Mouse (Mus musculus): ENCODE results near the gene Eaf1.
A peak's percentile ranks its signal among the peaks of the same experiment; 100 is the strongest.

Eaf1 gene

DNA sequence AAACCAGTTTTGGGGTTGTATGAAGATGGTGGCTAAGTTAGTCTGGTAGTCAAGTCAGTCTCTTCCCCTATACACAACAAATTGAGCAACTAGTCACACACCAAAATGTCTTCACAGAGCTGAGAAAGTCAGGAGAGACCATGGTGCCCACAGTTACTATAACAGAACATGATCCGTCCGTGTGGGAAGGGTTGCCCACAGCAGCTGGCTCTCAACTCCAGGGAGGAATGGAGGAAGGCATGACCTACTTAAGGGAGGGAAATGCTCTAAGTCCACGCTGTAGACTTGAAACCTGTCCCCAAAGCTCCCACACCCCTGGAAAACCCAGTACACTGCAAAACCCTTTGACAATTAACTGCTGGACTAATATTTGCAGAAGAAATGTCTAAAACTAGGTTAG lies 16.1 kb downstream of the Eaf1 start:
- DNase-seq, result no peak

DNA sequence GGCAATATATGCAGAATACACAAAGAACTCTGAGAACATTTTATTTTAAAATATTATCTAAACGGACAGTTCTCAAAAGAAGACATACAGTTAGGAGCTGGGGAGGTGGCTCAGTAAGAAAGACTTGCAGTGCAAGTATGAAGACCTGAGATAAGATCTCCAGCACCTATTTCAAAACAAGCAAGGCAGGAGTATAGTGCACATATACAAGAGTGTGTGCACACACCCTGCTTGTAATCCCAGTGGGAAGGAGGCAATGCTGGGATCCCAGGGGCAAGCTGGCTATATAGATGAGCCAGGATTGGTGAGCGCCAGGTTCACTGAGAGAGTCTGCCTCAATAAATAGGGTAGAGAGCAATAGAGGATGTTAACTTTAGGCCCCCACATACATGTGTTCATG lies 21.7 kb downstream of the Eaf1 start:
- no peak for DNase-seq

DNA sequence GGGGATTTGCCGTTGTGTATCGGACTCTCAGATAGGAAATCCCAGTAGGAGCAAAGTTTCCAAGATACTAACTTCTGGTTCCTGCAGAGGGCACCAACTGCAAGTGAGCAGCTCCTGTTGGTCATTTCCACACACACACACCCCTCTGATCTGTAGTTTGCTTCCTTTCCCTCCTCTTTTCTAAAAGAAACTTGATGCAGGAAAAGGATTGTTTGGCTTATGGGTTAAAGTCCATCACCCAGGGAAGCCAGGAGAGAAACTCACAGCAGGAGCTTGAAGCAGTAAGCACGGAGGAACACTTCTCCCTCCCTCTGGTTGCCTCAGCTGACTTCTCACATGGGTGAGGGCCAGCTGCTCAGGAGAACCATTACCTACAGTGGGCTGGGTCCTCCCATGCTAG lies 25.0 kb downstream of the Eaf1 start:
- DNase-seq, result peak; percentile 61 to 76

DNA sequence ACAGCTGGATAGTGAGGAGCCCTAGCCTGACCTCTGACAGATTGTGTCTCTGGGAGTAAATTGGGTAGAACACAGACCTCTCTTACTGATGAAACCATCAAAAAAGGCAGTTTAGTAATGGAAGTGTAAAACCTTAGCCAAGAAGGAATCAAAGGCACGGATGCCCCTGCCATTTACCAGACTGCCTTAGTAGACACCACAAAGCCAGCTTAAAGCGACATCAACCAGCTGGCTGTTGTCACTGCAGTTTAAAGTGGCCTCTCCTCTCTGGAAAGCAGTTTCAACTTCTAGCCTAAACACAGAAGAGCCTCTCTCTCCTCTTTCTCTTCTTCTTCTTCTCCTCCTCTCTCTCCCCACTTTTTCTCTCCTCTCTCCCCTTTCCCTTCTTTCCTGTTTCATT lies 27.1 kb downstream of the Eaf1 start:
- DNase-seq, result no peak

DNA sequence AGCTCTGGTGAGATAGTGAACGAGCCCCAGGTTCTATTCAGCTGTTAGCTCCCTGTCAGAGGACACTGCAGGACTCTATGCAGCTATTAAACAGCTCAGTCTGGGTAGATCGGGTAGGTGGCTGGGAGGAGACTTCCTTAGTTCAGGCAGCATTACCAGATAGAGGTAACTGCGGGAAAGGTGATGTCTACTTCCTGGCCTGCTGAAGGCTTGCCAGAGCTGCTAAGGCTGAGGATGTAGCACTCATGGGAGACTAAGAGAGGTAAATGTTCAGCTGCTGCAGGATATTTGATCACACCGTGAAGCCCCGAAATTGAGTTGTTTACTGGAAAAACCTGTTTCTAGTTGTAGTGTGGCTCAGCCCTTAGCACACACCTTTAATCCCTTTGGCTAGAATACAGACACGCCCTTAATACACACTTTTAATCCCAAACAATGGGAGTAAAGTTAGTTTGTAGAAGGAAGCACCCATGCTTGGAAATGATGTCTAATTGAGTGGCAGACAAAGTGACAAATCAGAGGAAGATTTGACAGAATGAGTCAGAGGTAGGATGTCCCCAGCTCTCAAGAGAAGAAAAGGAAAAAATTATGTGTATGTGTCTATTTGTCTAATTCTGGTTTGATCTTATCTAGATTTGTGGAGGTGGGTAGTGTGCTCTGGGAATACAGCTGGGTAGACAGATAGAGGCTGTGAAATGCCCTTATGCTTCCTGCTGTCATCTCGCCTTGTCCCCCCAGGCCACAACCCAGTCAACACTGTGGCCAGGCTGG lies 31.0 kb downstream of the Eaf1 start:
- no peak for DNase-seq

DNA sequence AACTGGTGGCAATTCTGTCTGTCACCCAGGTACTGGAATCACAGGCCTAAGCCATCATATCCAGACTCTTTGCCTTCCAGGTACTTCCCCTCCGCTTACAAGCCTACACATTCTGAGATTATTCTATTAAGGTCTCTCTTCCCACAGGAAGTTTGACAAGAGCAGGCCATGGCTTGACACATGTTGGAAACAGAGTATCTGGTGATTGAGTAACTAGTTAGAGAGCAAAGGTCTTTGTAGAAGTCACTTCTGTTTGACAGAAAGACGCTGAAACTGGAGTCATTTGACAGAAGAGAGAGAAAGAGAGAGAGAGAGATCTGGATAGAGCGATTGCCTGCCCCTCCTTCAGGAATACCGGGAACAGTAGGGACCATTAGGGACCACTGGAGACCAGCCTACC lies 36.6 kb downstream of the Eaf1 start:
- no peak for DNase-seq

DNA sequence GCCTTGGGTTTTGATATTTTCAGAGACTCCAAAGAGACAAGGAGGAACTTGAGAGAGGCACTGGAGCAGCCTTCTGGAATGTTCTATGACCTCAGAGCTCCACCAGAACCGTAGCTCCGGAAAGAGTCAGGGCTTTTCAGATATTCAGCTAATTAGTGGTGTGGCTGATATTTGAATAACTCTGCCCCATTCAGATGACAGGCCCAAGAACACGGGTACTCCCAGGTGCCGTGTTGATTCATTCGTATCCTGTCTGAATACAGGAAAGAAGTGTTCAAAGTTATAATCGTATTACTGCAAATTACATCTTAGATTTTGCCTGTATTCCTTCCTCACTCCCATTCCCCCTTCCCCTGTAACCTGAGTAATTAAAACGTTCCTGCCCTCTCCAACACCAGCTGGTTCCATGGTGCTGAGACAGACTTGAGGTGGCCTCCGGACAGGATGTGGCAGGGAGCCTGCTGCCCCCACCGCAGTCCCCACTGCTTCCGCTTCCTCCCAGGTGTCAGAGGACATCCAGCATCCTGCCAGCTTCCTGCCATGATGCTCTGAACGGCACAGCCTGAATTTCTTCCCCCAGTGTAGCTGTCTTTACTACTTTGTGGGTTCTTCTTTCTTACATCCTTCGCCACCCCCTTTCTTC lies 37.4 kb downstream of the Eaf1 start:
- peak; percentile 40 to 69 for DNase-seq

DNA sequence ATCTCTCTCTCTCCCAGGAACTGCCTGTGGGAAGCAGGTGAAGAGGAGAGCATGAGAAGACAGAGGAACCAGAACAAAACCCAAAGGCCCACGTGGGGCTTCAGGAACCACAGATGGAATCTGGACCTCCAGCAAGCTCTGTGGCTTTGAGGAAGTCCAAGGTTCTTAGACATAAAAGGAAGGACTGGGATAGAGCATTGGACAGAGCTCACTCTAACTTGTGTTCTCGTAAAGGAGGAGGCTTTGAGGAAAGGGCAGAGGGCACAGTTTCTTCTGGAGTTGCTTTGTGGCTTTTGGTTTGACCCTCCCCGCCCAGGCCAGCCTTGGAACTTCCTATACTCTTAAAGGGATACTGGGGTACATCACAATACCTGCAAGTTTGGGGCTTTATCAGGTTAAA lies 38.5 kb downstream of the Eaf1 start:
- DNase-seq, result peak; percentile 35 to 73

DNA sequence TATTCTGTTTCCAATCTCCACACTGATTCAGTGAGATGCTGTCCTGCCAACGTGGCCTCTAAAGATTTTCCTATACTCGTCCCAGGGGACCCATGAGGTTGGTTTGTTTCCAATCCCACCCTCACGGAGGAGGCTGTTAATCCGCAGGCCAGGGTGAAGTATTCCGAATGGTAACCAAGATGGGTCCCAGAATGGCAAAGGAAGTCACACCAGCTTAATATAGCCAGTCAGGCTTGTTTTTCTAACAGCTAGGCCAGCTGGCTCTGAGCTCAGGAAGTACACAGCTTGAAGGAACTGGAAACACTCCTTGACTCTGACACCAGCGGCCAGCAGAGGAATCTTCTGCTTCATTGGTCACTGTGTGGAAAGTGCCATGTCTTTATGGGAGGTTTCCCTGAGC lies 43.1 kb downstream of the Eaf1 start:
- DNase-seq, result peak; percentile 16 to 61

DNA sequence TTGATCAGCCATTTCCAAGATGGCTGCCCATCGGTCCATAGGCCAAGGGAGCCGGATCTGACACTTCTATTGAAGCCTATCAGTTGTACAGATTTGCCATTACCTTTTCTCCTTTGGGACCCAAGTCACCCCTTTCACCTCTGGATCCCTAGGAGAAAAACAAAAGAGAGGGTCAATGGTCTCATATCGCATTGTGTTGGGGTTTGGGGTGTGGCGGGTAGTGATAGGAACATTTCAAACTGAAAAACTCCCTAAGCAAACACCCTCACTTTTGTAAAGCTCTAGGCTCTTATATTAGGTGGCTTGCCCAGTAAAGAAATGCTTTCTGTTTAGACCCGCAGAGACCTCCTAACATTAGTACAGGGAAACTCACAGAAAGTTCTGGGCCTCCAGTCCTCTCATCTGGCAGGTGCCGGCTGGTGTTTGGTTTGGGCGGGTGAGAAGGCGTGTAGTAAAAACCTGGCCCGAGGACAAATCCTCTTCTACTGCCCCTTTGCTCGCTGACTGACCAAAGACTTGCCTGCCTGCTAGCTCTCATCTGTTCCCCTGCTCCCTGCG lies 49.8 kb downstream of the Eaf1 start:
- DNase-seq, result no peak

DNA sequence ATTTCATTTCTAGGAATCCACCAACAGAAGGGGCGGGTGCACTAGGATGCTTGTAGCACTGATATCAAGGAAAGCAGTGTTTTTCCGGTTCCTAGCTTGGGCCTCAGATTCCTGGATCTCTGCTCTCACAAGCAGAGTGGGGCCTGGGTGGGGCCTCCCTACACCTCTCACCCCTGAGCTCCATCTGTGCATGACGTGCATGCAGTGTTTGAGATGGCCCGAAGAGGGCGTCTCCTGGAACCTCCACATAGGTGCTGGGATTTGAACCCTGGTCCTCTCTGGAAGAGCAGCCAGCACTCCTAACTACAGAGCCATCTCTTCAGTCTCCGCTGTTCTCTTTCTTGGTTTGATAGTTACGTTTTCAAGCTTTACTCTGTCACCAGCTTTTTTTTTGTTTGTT lies 60.8 kb downstream of the Eaf1 start:
- no peak for DNase-seq

DNA sequence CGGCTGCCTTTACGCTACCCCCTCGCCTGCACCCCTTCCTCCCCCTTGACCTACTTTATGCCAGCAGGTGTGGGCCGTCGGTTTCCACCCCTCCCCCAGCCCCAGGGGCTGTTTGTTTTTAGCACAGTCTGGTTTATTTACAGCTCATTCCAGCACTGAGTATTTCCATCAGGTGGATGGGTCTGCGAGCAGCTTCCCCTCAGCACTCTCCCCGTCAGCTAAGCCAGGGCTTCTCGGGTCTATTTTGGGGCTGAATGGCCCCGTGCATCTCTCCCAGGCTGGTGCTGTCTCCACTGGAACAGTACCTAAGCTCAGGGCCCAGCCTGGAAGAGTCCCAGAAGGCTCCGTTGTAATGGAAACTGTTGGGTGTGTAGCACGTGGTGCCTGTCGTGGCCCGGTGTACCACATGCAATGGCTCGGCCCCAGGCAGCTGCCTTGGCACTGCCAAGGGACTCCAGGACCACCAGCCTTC lies 61.8 kb downstream of the Eaf1 start:
- no peak for DNase-seq

DNA sequence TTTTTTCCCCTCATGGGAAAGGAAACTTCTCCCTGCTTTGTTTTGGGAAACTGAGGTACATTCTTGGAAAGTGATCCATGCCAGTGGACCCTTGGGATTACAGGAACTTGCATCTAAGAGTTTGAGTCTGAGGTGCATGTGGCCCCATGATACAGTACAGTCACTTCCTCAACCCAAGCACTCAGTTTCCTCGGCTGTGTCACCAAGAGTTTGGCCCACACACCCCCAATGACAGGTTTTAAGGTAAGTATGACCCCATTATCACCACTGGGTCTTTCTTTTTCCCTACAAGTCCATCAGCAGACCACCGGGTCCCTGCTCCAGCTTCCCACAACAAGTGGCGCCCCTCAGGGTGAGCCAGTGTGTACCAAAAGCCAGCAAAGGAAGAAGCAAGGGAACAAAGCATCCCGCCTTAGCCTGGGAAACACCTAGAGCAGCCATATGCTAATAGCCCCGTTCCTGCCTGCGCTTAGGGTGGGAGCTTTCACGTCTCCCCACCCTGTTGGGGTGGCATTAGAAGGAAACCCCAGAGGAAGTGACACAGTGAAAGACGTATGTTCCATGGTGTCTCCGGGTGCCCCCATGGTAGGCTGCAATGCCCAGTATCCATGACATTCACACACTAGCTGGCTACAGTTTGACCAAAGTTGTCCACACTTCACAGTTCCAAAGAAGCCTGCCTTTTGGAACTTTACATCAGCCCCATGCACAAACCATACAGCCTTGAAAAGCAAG lies 62.5 kb downstream of the Eaf1 start:
- DNase-seq, result no peak

DNA sequence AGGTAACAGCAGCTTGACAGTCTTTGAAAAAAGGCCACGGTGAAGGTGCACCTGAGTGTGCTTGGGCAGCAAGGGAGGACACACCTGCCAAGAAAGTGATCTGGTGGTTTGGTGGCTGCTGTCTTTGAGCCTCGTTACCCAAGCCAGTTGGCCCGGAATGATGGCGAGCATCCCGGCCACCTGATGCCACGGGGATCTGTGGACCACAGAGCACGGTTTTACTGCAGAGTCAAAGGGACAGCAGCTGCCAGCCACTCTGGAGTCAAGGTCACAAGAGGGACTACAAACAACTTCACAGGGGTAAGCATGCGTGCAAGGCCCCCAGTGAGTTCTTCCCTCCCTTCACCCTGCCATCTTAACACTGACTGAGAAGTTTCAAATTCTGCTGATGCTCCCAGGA lies 63.1 kb downstream of the Eaf1 start:
- no peak for DNase-seq

DNA sequence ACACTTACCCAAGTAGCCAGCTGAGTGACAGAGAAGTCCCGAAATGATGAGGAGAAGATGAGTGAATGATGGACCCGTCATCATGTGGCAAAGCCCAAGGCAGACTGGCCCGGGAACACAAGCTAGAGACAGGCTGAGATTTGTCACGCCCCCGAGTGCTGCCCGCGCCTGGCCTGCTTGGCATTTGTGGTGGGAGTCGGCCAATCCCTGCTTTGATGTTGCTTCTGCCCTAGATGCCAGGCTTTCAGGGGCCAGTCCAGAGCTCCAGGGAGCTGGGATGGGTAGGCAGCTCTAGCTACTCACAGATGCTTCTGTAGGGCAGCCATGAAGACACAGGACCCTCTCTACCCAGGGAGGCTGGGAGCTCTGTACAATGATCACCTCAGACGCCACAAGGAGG lies 63.6 kb downstream of the Eaf1 start:
- no peak for DNase-seq

DNA sequence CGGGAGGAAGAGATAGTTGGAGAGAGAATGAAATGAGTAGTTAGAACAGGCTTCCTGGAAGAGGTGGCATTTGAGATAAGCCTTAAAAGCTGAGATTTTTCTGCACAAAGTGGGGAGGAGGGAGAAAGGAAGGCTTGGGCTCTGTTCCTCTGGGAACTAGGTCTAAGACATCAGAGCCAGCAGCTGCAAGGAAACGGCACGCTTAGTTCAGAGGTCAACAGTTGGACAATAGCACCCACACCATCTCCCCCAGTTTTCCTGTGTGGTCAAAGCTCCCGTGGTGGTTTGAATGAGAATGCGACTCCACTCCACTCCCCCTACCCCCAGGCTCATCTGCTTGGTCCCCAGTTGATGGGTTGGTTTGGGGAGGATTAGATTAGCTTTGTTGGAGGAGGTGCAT lies 65.0 kb downstream of the Eaf1 start:
- DNase-seq, result no peak
